Mouse (Mus musculus) left cerebral cortex, adult 2 months (tissue): ENCODE data around the gene Maea. TPM values are rescaled to one million over a fixed set of nuclear protein-coding genes. Genes with fewer than 3 reads are reported as not detected.

Source experiments
- DNase-seq, 2 experiments: peaks; one replicate each; pipeline ENCODE4 v3.0.0; 2021 to 2022; ENCODE audit warnings: low spot score in 2 of 2, mixed read lengths in 1 of 2; ENCODE audit errors: extremely low spot score in 1 of 2
- H3K27ac ChIP-seq: fragments of 200-600 bp; 2 replicates; pipeline ENCODE4 v1.8.1; 2022
- H3K4me3 ChIP-seq: fragments of 200-600 bp; 2 replicates; pipeline ENCODE4 v1.8.1; 2022
- CTCF ChIP-seq: fragments of 200-600 bp; IDR thresholded peaks from 2 replicates; pipeline ENCODE4 v1.8.1; 2022; ENCODE audit warnings: antibody characterized with exemption, mild to moderate bottlenecking, moderate library complexity
- intact Hi-C: fragments of 180-260 bp; cut with DNase I; formaldehyde crosslinking; loops from one replicate; pipeline ENCODE4 v1.15.1; 2025
- total RNA-seq, 2 experiments: library from RNA; stranded (reverse); gene quantifications; 2 replicates each; pipeline ENCODE4 v1.2.3; 2021

Maea gene
- total RNA-seq, 2 experiments from 2014 or later: 98.7 to 99.4 TPM

- no peak overlapping the region for H3K4me3 ChIP-seq
- no peak for TF ChIP-seq CTCF
- intact Hi-C loops: no loop called here
- DNase-seq: no peak
- no peak overlapping the region for H3K27ac ChIP-seq
These were observed 65.5 kb downstream of the Maea start for GRCm38 (mm10) chr5:33400819-33401218.

GRCm38 (mm10) chr5:33420313-33420712, 85.0 kb downstream of the Maea start:
- no peak for TF ChIP-seq CTCF
- no peak for DNase-seq
- intact Hi-C loops: no loop called here
- H3K4me3 ChIP-seq: no peak overlapping the region
- H3K27ac ChIP-seq: no peak overlapping the region

Other genes starting within 250 kb of the Maea start
- not detected for gene Slc5a1, start 231.3 kb upstream of the Maea start, total RNA-seq
- under 1 TPM in 1 of 2 experiments, not detected in 1; 0.56 TPM for gene Spon2, start 117.1 kb upstream of the Maea start, total RNA-seq
- 100 to 1,000 TPM; 315 to 319 TPM for gene Ctbp1, start 60.5 kb upstream of the Maea start, total RNA-seq
- gene Uvssa, start 43.0 kb downstream of the Maea start, total RNA-seq: 1 to 10 TPM; 5.3 to 7.3 TPM
- not detected for gene Nkx1-1, start 98.5 kb downstream of the Maea start, total RNA-seq